Mouse (Mus musculus): Measurements from ENCODE around the gene Cand2. TPM values are rescaled to one million over a fixed set of nuclear protein-coding genes. Genes with fewer than 3 reads are reported as not detected.
A peak's percentile ranks its signal among the peaks of the same experiment; 100 is the strongest.

Gene Cand2
- total RNA-seq, 1 experiment, result 10.7 TPM

GRCm38 (mm10) chr6:115746326-115746725, 28.0 kb upstream of the Cand2 start:
- no peaks in the 10 kb centered on the region for H3K9me3 ChIP-seq (ENCODE audit: control insufficient read depth, insufficient read depth, low read depth, low read length)
- no peaks in the 10 kb centered on the region for H3K36me3 ChIP-seq (ENCODE audit: control insufficient read depth, insufficient read depth, low read length, poor library complexity, severe bottlenecking)

GRCm38 (mm10) chr6:115755536-115755935, 18.8 kb upstream of the Cand2 start:
- H3K4me1 ChIP-seq (ENCODE audit: control insufficient read depth in 2 of 2, insufficient read depth in 2 of 2, low read length in 2 of 2, poor library complexity in 1 of 2), result peaks cover 0 to 12% of the 10 kb centered on the region in 2 experiments; a peak in 1 of 4 replicates
- H3K9ac ChIP-seq (ENCODE audit: insufficient read depth, low read depth, low read length, poor library complexity, severe bottlenecking), result no peak overlapping the region
- H3K36me3 ChIP-seq (ENCODE audit: control insufficient read depth, insufficient read depth, low read length, poor library complexity, severe bottlenecking), result no peaks in the 10 kb centered on the region
- H3K9me3 ChIP-seq (ENCODE audit: control insufficient read depth, insufficient read depth, low read depth, low read length), result no peaks in the 10 kb centered on the region
- no peak overlapping the region for H3K27ac ChIP-seq (ENCODE audit: insufficient read depth, low read depth, low read length, poor library complexity, severe bottlenecking)
- TF ChIP-seq ZNF384 (IDR thresholded peaks at IDR 0.05; ENCODE audit: low read depth, low read length) (no peak), MAFK (IDR thresholded peaks at IDR 0.05; ENCODE audit: insufficient read depth, low read depth, low read length) (no peak), ZC3H11A (IDR thresholded peaks at IDR 0.05; ENCODE audit: borderline replicate concordance, low read depth, low read length) (no peak), HCFC1 (IDR thresholded peaks at IDR 0.05; ENCODE audit: borderline replicate concordance, insufficient read depth, low read length) (no peak), CHD2 (IDR thresholded peaks at IDR 0.05; ENCODE audit: low read depth, low read length) (no peak)
- no peak for DNase-seq (ENCODE audit: low read depth, low spot score)
- H3K4me3 ChIP-seq (ENCODE audit: insufficient read depth in 1 of 2, low read depth in 1 of 2, low read length in 2 of 2, poor library complexity in 1 of 2, severe bottlenecking in 1 of 2), result no peak overlapping the region
- in situ Hi-C loops (cut with MboI; ENCODE audit: low sequenced_read_pairs in 2 of 2, unreplicated experiment in 2 of 2), result no loop called here

More at GRCm38 (mm10) chr6:115746326-115746725, 28.0 kb upstream of the Cand2 start:
- TF ChIP-seq MAFK (IDR thresholded peaks at IDR 0.05; ENCODE audit: insufficient read depth, low read depth, low read length), result no peak
- no peak for TF ChIP-seq CHD2 (IDR thresholded peaks at IDR 0.05; ENCODE audit: low read depth, low read length)
- no peak for TF ChIP-seq HCFC1 (IDR thresholded peaks at IDR 0.05; ENCODE audit: borderline replicate concordance, insufficient read depth, low read length)
- no peak for TF ChIP-seq ZNF384 (IDR thresholded peaks at IDR 0.05; ENCODE audit: low read depth, low read length)
- in situ Hi-C loops (cut with MboI; ENCODE audit: low sequenced_read_pairs in 2 of 2, unreplicated experiment in 2 of 2), result no loop called here
- DNase-seq (ENCODE audit: low read depth, low spot score), result no peak
- no peak overlapping the region for H3K27ac ChIP-seq (ENCODE audit: insufficient read depth, low read depth, low read length, poor library complexity, severe bottlenecking)
- no peak overlapping the region for H3K4me3 ChIP-seq (ENCODE audit: insufficient read depth in 1 of 2, low read depth in 1 of 2, low read length in 2 of 2, poor library complexity in 1 of 2, severe bottlenecking in 1 of 2)
- H3K4me1 ChIP-seq (ENCODE audit: control insufficient read depth in 2 of 2, insufficient read depth in 2 of 2, low read length in 2 of 2, poor library complexity in 1 of 2), result peaks cover 4 to 11% of the 10 kb centered on the region in 2 experiments; a peak in 2 of 4 replicates
- H3K9ac ChIP-seq (ENCODE audit: insufficient read depth, low read depth, low read length, poor library complexity, severe bottlenecking), result no peak overlapping the region

GRCm38 (mm10) chr6:115758981-115759435, 15.3 kb upstream of the Cand2 start:
- Histone ChIP-seq H3K27ac (ENCODE audit: insufficient read depth, low read depth, low read length, poor library complexity, severe bottlenecking) (no peak overlapping the region), H3K9me3 (ENCODE audit: control insufficient read depth, insufficient read depth, low read depth, low read length) (no peaks in the 10 kb centered on the region), H3K4me3 (ENCODE audit: insufficient read depth in 1 of 2, low read depth in 1 of 2, low read length in 2 of 2, poor library complexity in 1 of 2, severe bottlenecking in 1 of 2) (no peak overlapping the region), H3K9ac (ENCODE audit: insufficient read depth, low read depth, low read length, poor library complexity, severe bottlenecking) (no peak overlapping the region), H3K4me1 (ENCODE audit: control insufficient read depth in 2 of 2, insufficient read depth in 2 of 2, low read length in 2 of 2, poor library complexity in 1 of 2) (peaks cover 0 to 29% of the 10 kb centered on the region in 2 experiments; a peak in 3 of 4 replicates), H3K36me3 (ENCODE audit: control insufficient read depth, insufficient read depth, low read length, poor library complexity, severe bottlenecking) (no peaks in the 10 kb centered on the region)
- DNase-seq (ENCODE audit: low read depth, low spot score), result no peak
- TF ChIP-seq ZNF384 (IDR thresholded peaks at IDR 0.05; ENCODE audit: low read depth, low read length) (no peak), MAFK (IDR thresholded peaks at IDR 0.05; ENCODE audit: insufficient read depth, low read depth, low read length) (no peak), CHD2 (IDR thresholded peaks at IDR 0.05; ENCODE audit: low read depth, low read length) (no peak), ZC3H11A (IDR thresholded peaks at IDR 0.05; ENCODE audit: borderline replicate concordance, low read depth, low read length) (no peak), HCFC1 (IDR thresholded peaks at IDR 0.05; ENCODE audit: borderline replicate concordance, insufficient read depth, low read length) (no peak)
- in situ Hi-C loops (cut with MboI; ENCODE audit: low sequenced_read_pairs in 2 of 2, unreplicated experiment in 2 of 2), result no loop called here

- Histone ChIP-seq H3K27ac (ENCODE audit: insufficient read depth, low read depth, low read length, poor library complexity, severe bottlenecking) (peak overlapping the region; percentile 46; the same call in 1 of the 2 replicates), H3K4me3 (ENCODE audit: insufficient read depth in 1 of 2, low read depth in 1 of 2, low read length in 2 of 2, poor library complexity in 1 of 2, severe bottlenecking in 1 of 2) (no peak overlapping the region), H3K9me3 (ENCODE audit: control insufficient read depth, insufficient read depth, low read depth, low read length) (no peaks in the 10 kb centered on the region), H3K4me1 (ENCODE audit: control insufficient read depth in 2 of 2, insufficient read depth in 2 of 2, low read length in 2 of 2, poor library complexity in 1 of 2) (peaks cover 0 to 29% of the 10 kb centered on the region in 2 experiments; a peak in 3 of 4 replicates), H3K36me3 (ENCODE audit: control insufficient read depth, insufficient read depth, low read length, poor library complexity, severe bottlenecking) (no peaks in the 10 kb centered on the region), H3K9ac (ENCODE audit: insufficient read depth, low read depth, low read length, poor library complexity, severe bottlenecking) (no peak overlapping the region)
- TF ChIP-seq HCFC1 (IDR thresholded peaks at IDR 0.05; ENCODE audit: borderline replicate concordance, insufficient read depth, low read length), result no peak
- TF ChIP-seq ZNF384 (IDR thresholded peaks at IDR 0.05; ENCODE audit: low read depth, low read length), result no peak
- no peak for TF ChIP-seq CHD2 (IDR thresholded peaks at IDR 0.05; ENCODE audit: low read depth, low read length)
- no peak for TF ChIP-seq ZC3H11A (IDR thresholded peaks at IDR 0.05; ENCODE audit: borderline replicate concordance, low read depth, low read length)
- no peak for TF ChIP-seq MAFK (IDR thresholded peaks at IDR 0.05; ENCODE audit: insufficient read depth, low read depth, low read length)
- DNase-seq (ENCODE audit: low read depth, low spot score), result no peak
- in situ Hi-C loops (cut with MboI; ENCODE audit: low sequenced_read_pairs in 2 of 2, unreplicated experiment in 2 of 2), result no loop called here
Measured at GRCm38 (mm10) chr6:115759461-115759860, 14.9 kb upstream of the Cand2 start.
